Mouse (Mus musculus): ENCODE results near the gene Ddx42.

GRCm38 (mm10) chr11:106264988-106265387, 48.3 kb downstream of the Ddx42 start:
- TF ChIP-seq CTCF (IDR thresholded peaks at IDR 0.05; ENCODE audit: control insufficient read depth, insufficient read depth, insufficient replicate concordance, low read depth, low read length) (no peak), POLR2A (IDR thresholded peaks at IDR 0.05; ENCODE audit: control insufficient read depth, low read depth, low read length) (no peak)
